9 mouse cellular contexts compared by ENCODE assay signal in the genomic region with DNA sequence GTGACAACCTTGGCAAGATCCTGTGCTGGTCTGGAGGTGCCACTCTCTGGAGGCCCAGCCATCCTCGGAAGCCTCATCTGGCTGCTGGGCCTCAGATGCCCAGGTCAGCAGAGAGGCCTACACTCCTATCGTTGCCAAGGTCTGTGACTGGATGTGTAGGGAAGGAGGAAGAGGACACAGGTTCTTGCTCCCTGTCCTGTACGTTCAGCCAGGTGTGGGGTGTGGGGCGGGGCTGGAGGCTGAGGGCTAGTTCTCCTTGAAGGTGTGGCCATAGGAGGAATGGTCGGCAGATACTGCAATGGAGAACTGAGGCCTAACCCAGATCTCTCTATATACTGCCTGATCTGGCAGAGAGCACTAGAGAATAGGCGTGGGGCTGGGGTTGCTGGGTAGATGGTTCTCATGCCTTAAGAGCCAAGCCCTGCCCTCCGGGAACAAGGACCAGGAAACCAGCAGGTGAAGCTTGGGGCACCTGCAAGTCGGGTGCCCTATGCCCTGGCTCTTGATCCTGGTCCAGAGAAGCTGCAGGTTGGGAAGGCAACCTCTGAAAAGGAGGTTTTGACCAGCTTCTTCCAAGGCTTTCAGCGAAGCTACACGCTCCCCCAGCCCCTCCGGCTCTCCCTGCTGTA.
DNase-seq lines count a peak whose midpoint lies in the region; ATAC-seq and TF ChIP-seq lines count a peak whose summit lies in the region.
"Had no signal": no experiment of that assay in that cellular context is flagged by ENCODE, and none has a peak within 500 bp of the region (broad histone marks: within the 10 kb centered on the region; RNA-seq: fewer than 3 reads in every experiment).

No protein-coding gene starts in this region.

- H3K4me2 ChIP-seq in liver, embryonic 14.5 days (ENCODE audit: low read depth) = peak overlapping the region; percentile 45
- H3K4me2 ChIP-seq: neural tube, embryonic 12.5 days had no signal

- ATAC-seq in liver, embryonic 14.5 days (ENCODE audit: insufficient read depth) = no peak
- no peak for ATAC-seq in granulocyte monocyte progenitor cell, adult 5-6 weeks (replicated peaks; ENCODE audit: poor library complexity, severe bottlenecking)

- H3K9ac ChIP-seq in ES-Bruce4 (ENCODE audit: low read depth, poor library complexity, severe bottlenecking) = no peak overlapping the region
- no peak overlapping the region for H3K9ac ChIP-seq in liver, embryonic 14.5 days (replicated peaks)

- 66% methylated on average over 11 of the region's 11 CpGs for WGBS in liver, embryonic 14.5 days (ENCODE audit: insufficient replicate concordance)

- H3K9me3 ChIP-seq in ES-Bruce4 (replicated peaks; ENCODE audit: control insufficient read depth, insufficient read depth, low read length, poor library complexity, severe bottlenecking) = no peaks in the 10 kb centered on the region
- no peaks in the 10 kb centered on the region for H3K9me3 ChIP-seq in liver, embryonic 14.5 days (ENCODE audit: control insufficient read depth, low read length)
- H3K9me3 ChIP-seq: neural tube, embryonic 12.5 days had no signal

- peaks cover 14% of the 10 kb centered on the region for H3K4me1 ChIP-seq in ES-Bruce4 (ENCODE audit: control insufficient read depth, insufficient read depth, low read length)
- H3K4me1 ChIP-seq in liver, embryonic 14.5 days (replicated peaks; ENCODE audit: control insufficient read depth in 2 of 2, insufficient read depth in 2 of 2, low read length in 1 of 2) = peaks cover 0 to 29% of the 10 kb centered on the region in 2 experiments; a peak in 2 of 4 replicates

- no peak for TF ChIP-seq EP300 in ES-Bruce4 (IDR thresholded peaks at IDR 0.05; ENCODE audit: insufficient read depth, low read depth, low read length)
- TF ChIP-seq EP300 in liver, embryonic 14.5 days (IDR thresholded peaks at IDR 0.05; ENCODE audit: low read depth) = no peak

- H3K36me3 ChIP-seq in ES-Bruce4 (ENCODE audit: control insufficient read depth, insufficient read depth, low read length, poor library complexity, severe bottlenecking) = no peaks in the 10 kb centered on the region
- H3K36me3 ChIP-seq in liver, embryonic 14.5 days (replicated peaks; ENCODE audit: control insufficient read depth, insufficient read depth, low read depth) = no peaks in the 10 kb centered on the region
- H3K36me3 ChIP-seq: neural tube, embryonic 12.5 days had no signal

- no peak overlapping the region for H3K27ac ChIP-seq in ES-Bruce4 (ENCODE audit: insufficient read depth, low read length)
- H3K27ac ChIP-seq in liver, embryonic 14.5 days = no peak overlapping the region
- H3K27ac ChIP-seq: neural tube, embryonic 12.5 days had no signal

- peak overlapping the region; percentile 11; the same call in 1 of the 2 replicates for H3K4me3 ChIP-seq in ES-Bruce4 (ENCODE audit: low read depth, low read length)
- no peak overlapping the region for H3K4me3 ChIP-seq in liver, embryonic 14.5 days (ENCODE audit: insufficient read depth in 1 of 2, low read depth in 2 of 2, low read length in 2 of 2)
- H3K4me3 ChIP-seq: neural tube, embryonic 12.5 days had no signal

- peak; percentile 95 for DNase-seq in heart, adult 11 months
- no peak for DNase-seq in heart, postnatal 4 days
- DNase-seq in kidney, adult 18-20 months = peak; percentile 52
- no peak for DNase-seq in liver, embryonic 14.5 days (ENCODE audit: low read depth in 3 of 3, low spot score in 3 of 3)
- no peak for DNase-seq in thymus, postnatal 25 days
- no peak for DNase-seq in left cerebral cortex, postnatal 4 days

- no peaks in the 10 kb centered on the region for H3K27me3 ChIP-seq in ES-Bruce4 (ENCODE audit: control insufficient read depth, insufficient read depth, low read length, poor library complexity, severe bottlenecking)
- H3K27me3 ChIP-seq in liver, embryonic 14.5 days (ENCODE audit: control insufficient read depth, insufficient read depth, low read length) = no peaks in the 10 kb centered on the region
- H3K27me3 ChIP-seq: neural tube, embryonic 12.5 days had no signal

- no peak for TF ChIP-seq CTCF in ES-Bruce4 (IDR thresholded peaks at IDR 0.05; ENCODE audit: low read depth, low read length)
- TF ChIP-seq CTCF in liver, embryonic 14.5 days (IDR thresholded peaks at IDR 0.05; ENCODE audit: low read depth) = no peak

- intact Hi-C loops in left cerebral cortex, postnatal 4 days (cut with DNase I) = no loop called here

- no peak for TF ChIP-seq POLR2A in ES-Bruce4 (IDR thresholded peaks at IDR 0.05; ENCODE audit: insufficient read depth, low read length)

Comparison
In these comparisons a context has a peak if more than half of its experiments do, and no peak if none do; other contexts are left out.
1. DNase-seq: peak in heart, adult 11 months (single experiment) and kidney, adult 18-20 months (single experiment); none in heart, postnatal 4 days (single experiment), liver, embryonic 14.5 days (0 of 3), thymus, postnatal 25 days (single experiment) and left cerebral cortex, postnatal 4 days (single experiment).